Mouse (Mus musculus): ENCODE results near the gene Necab3.

DNA sequence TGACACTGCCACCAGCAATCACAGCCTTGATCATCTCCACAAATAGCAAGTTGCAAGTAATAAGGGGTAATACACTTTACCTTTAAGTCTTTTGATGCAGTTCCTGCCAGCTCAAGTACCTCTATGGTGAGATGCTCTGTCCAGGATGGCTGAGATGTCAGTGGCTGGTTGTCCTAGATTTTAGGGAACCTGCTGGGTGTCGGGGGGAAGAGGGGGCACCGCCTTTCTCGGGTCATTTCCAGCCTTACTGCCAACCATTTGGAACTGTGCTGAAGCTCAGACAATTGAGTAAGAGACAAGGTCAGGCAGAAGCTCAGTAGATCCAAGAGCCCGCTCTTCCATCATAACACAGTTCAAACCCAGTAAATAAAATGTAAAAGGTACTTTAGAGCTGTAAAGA is 63.7 kb downstream of the Necab3 start:
- no peak for TF ChIP-seq POLR2A (IDR thresholded peaks at IDR 0.05; ENCODE audit: control insufficient read depth, extremely low read depth, insufficient read depth, low read length, poor library complexity)
- TF ChIP-seq CTCF (IDR thresholded peaks at IDR 0.05; ENCODE audit: borderline replicate concordance, control insufficient read depth, extremely low read depth, insufficient read depth, low read length, poor library complexity) = no peak

All from thymus, adult 2 months (tissue).